Mouse (Mus musculus) small intestine, adult 2 months (tissue): ENCODE results near the gene Cdc34b. TPM values are rescaled to one million over a fixed set of nuclear protein-coding genes. Genes with fewer than 3 reads are reported as not detected.

Experiments
- H3K27ac ChIP-seq: fragments of 200-500 bp; 2 replicates; pipeline ENCODE4 v1.5.1; 2012; ENCODE audit warnings: low read depth, low read length, control low read depth, inconsistent platforms; ENCODE audit not compliant: insufficient read depth
- H3K27me3 ChIP-seq: fragments of 200-500 bp; 2 replicates; pipeline ENCODE4 v1.6.1; 2012; ENCODE audit warnings: mild to moderate bottlenecking, moderate library complexity, low read length, inconsistent platforms; ENCODE audit not compliant: control insufficient read depth, insufficient read depth
- H3K36me3 ChIP-seq: fragments of 200-500 bp; 2 replicates; pipeline ENCODE4 v1.6.1; 2012; ENCODE audit warnings: mild to moderate bottlenecking, low read length, control low read depth, inconsistent platforms; ENCODE audit not compliant: control insufficient read depth, insufficient read depth
- H3K4me1 ChIP-seq: fragments of 200-500 bp; 2 replicates; pipeline ENCODE4 v1.6.1; 2012; ENCODE audit warnings: low read length, inconsistent platforms, mixed read lengths; ENCODE audit not compliant: control insufficient read depth, insufficient read depth, insufficient read length
- H3K4me3 ChIP-seq: fragments of 200-500 bp; 2 replicates; pipeline ENCODE4 v1.5.1; 2012; ENCODE audit warnings: low read depth, mild to moderate bottlenecking, control low read depth, inconsistent platforms, low read length, moderate library complexity
- CTCF ChIP-seq: fragments of 200-500 bp; IDR thresholded peaks from 2 replicates; pipeline ENCODE4 v1.5.1; 2012; ENCODE audit warnings: low read depth, mild to moderate bottlenecking, control low read depth, inconsistent platforms, low read length, moderate library complexity, mixed read lengths; ENCODE audit not compliant: insufficient replicate concordance, insufficient read length; ENCODE audit errors: extremely low read depth
- POLR2A ChIP-seq: fragments of 200-500 bp; IDR thresholded peaks from 2 replicates; pipeline ENCODE4 v1.6.1; 2012; ENCODE audit warnings: low read depth, mild to moderate bottlenecking, control low read depth, inconsistent platforms, low read length, moderate library complexity
- WGBS: fragments of 180-500 bp; shearing (Covaris S2); methylation state at CpG from one replicate; pipeline ENCODE4 v1.1.7; 2018; 5-methylcytosine and 5-hydroxymethylcytosine counted together
- polyA plus RNA-seq: library from polyadenylated mRNA; depleted of rRNA; stranded (reverse); fragments of >200 nt; gene quantifications from 2 replicates; pipeline ENCODE4 v1.2.3, GENCODE M21; 2012

Cdc34b gene
- polyA plus RNA-seq, 1 experiment = 0.13 TPM

- no peak overlapping the region for H3K27ac ChIP-seq
- TF ChIP-seq CTCF = no peak
- no peaks in the 10 kb centered on the region for H3K27me3 ChIP-seq
- no peak overlapping the region for H3K4me3 ChIP-seq
- WGBS = 22% methylated on average over 3 of the region's 3 CpGs
- H3K4me1 ChIP-seq = peaks cover 4% of the 10 kb centered on the region
- no peaks in the 10 kb centered on the region for H3K36me3 ChIP-seq
These were observed 39.4 kb upstream of the Cdc34b start for GRCm38 (mm10) chr11:94702216-94702610.

- H3K4me1 ChIP-seq = peaks cover 4% of the 10 kb centered on the region
- H3K27me3 ChIP-seq = no peaks in the 10 kb centered on the region
- TF ChIP-seq CTCF (no peak), POLR2A (no peak)
- no peak overlapping the region for H3K4me3 ChIP-seq
- no peak overlapping the region for H3K27ac ChIP-seq
- WGBS = 54% methylated on average over 7 of the region's 7 CpGs
- H3K36me3 ChIP-seq = no peaks in the 10 kb centered on the region
These were observed 37.6 kb upstream of the Cdc34b start for GRCm38 (mm10) chr11:94704020-94704419.

- TF ChIP-seq POLR2A (no peak), CTCF (no peak)
- H3K4me3 ChIP-seq = no peak within 1 kb of the TSS
- WGBS = 76% methylated on average over 5 of the region's 5 CpGs
These were observed 37.1 kb upstream of the Cdc34b start, which contains the start of gene Gm11541 for GRCm38 (mm10) chr11:94704472-94704871. Gene Gm11541, minus strand, starts transcription at chr11:94704499.

GRCm38 (mm10) chr11:94713246-94713860 is 28.2 kb upstream of the Cdc34b start:
- 45% methylated on average over 11 of the region's 11 CpGs for WGBS
- Histone ChIP-seq H3K4me3 (no peak overlapping the region), H3K27ac (no peak overlapping the region), H3K27me3 (no peaks in the 10 kb centered on the region), H3K36me3 (no peaks in the 10 kb centered on the region), H3K4me1 (peaks cover 9% of the 10 kb centered on the region; the same call in 1 of the 2 replicates)
- TF ChIP-seq POLR2A (no peak), CTCF (no peak)

More at GRCm38 (mm10) chr11:94704472-94704871, 37.1 kb upstream of the Cdc34b start, which contains the start of gene Gm11541:
- Histone ChIP-seq H3K36me3 (no peaks in the 10 kb centered on the region), H3K27ac (no peak within 1 kb of the TSS), H3K4me1 (peaks cover 4% of the 10 kb centered on the region), H3K27me3 (no peaks in the 10 kb centered on the region)

- H3K4me1 ChIP-seq = peaks cover 9% of the 10 kb centered on the region; the same call in 1 of the 2 replicates
- no peaks in the 10 kb centered on the region for H3K36me3 ChIP-seq
- no peak for TF ChIP-seq CTCF
- TF ChIP-seq POLR2A = no peak
- WGBS = 80% methylated on average over 5 of the region's 5 CpGs
- no peak overlapping the region for H3K27ac ChIP-seq
- H3K4me3 ChIP-seq = no peak overlapping the region
- H3K27me3 ChIP-seq = no peaks in the 10 kb centered on the region
These were observed 26.0 kb upstream of the Cdc34b start for GRCm38 (mm10) chr11:94715622-94716021.

- Histone ChIP-seq H3K36me3 (no peaks in the 10 kb centered on the region), H3K27me3 (no peaks in the 10 kb centered on the region), H3K27ac (no peak overlapping the region), H3K4me1 (peaks cover 9% of the 10 kb centered on the region; the same call in 1 of the 2 replicates), H3K4me3 (no peak overlapping the region)
- WGBS = under 1% methylated on average over 9 of the region's 9 CpGs
- TF ChIP-seq POLR2A (no peak), CTCF (peak; percentile 78; the same call in 1 of the 2 replicates)
These were observed 24.8 kb upstream of the Cdc34b start for GRCm38 (mm10) chr11:94716754-94717153.

- H3K4me3 ChIP-seq = no peak overlapping the region
- no peaks in the 10 kb centered on the region for H3K36me3 ChIP-seq
- no peak overlapping the region for H3K27ac ChIP-seq
- no peaks in the 10 kb centered on the region for H3K27me3 ChIP-seq
- TF ChIP-seq CTCF (no peak), POLR2A (no peak)
- H3K4me1 ChIP-seq = peaks cover 9% of the 10 kb centered on the region; the same call in 1 of the 2 replicates
- WGBS = 28% methylated on average over 11 of the region's 11 CpGs
These were observed 24.3 kb upstream of the Cdc34b start for GRCm38 (mm10) chr11:94717239-94717638.

- H3K27me3 ChIP-seq = no peaks in the 10 kb centered on the region
- H3K27ac ChIP-seq = no peak overlapping the region
- H3K4me1 ChIP-seq = peaks cover 9% of the 10 kb centered on the region; the same call in 1 of the 2 replicates
- no peak for TF ChIP-seq POLR2A
- no peak for TF ChIP-seq CTCF
- H3K36me3 ChIP-seq = no peaks in the 10 kb centered on the region
- no peak overlapping the region for H3K4me3 ChIP-seq
- 85% methylated on average over 7 of the region's 7 CpGs for WGBS
These were observed 23.3 kb upstream of the Cdc34b start for GRCm38 (mm10) chr11:94718113-94718909.
